Mouse (Mus musculus) heart, postnatal 4 days (tissue): Measurements from ENCODE around the gene Adgrf5. TPM values are rescaled to one million over a fixed set of nuclear protein-coding genes. Genes with fewer than 3 reads are reported as not detected.
A peak's percentile ranks its signal among the peaks of the same experiment; 100 is the strongest.

Experiments used
- DNase-seq: peaks from one replicate; pipeline ENCODE4 v3.0.0; 2021
- total RNA-seq, 2 experiments: library from RNA; stranded (reverse); gene quantifications; 2 replicates each; pipeline ENCODE4 v1.2.3; 2021

Adgrf5 gene
- total RNA-seq, 2 experiments from 2014 or later = 131 to 141 TPM

DNA sequence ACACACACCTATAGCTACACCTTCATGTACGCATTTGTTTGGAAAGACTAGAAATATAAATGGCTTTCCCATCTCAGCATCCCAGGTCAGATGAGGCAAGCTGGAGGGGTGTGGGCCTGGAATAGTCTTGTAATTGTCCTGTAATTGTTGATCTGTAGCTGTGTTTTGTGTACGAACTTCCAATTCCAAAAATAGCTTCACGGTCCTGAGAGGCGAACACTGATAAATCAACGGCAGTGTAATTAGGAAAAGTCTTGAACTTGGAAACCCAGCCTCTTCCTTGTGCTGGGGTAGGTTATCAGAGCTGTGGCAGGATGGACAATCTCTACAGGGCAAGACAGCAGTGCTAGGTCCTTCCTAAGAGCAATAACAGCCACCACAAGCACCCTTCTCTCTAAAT is 18.5 kb downstream of the Adgrf5 start:
- DNase-seq = no peak

GRCm38 (mm10) chr17:43386331-43386730 is 26.1 kb downstream of the Adgrf5 start:
- no peak for DNase-seq

DNA sequence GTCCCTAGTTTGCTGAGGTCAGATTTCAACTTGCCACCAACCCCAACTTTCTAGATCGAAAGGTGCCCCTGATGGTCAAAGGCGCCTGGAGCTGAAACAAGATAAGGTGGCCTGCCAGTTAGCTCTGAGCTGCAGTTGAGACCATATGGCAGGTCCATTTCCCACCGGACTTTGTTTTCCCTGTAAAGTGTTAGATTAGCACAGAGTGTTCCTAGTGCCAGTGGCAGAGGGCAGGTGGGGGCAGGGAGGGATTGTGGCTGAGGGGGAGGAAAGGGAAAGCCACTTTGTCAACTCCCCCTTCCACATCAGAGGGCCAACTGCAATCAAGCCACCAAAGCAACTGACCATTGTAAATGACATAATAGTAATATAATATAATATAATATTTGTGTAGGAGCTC is 26.9 kb downstream of the Adgrf5 start:
- peak; percentile 30 for DNase-seq

DNA sequence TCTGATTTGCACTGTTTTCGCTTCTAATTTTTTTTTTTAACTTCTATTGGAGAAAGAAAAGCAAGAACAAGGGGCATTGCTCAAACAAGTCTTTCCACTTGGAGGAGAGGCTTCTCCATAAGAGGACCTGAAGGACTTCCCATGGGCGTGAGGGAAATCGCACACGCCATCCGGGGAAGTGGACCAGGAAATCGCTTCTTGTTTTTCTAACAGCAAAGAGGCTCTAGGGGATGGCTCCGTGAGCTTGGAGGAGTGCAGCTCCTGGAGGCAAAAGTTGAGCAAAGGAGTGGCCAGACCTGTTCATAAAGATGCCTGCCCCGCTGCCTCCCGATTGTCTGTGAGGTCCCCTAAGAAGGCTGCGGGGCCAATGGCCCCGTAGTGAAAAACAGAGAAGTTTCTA is 29.0 kb downstream of the Adgrf5 start:
- DNase-seq = peak; percentile 17

DNA sequence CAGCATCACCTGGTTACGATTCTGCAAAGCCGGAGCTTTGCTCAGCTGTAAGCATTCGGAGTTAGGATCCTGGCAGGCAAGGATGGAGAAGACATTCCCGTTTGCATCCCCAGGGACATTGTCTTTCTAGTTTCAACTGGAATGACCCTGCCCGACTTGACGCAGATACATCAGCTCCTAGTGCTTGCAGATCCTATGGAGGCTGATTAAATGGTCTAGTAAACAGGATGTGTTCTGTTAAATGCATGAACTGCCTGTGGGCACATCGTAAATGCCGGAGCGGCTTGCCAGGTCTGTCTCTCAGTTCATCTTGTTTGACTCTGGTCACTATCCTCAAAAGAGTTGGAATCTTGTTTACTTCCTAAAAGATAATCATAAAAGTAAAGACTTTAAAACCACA is 31.9 kb downstream of the Adgrf5 start:
- no peak for DNase-seq

DNA sequence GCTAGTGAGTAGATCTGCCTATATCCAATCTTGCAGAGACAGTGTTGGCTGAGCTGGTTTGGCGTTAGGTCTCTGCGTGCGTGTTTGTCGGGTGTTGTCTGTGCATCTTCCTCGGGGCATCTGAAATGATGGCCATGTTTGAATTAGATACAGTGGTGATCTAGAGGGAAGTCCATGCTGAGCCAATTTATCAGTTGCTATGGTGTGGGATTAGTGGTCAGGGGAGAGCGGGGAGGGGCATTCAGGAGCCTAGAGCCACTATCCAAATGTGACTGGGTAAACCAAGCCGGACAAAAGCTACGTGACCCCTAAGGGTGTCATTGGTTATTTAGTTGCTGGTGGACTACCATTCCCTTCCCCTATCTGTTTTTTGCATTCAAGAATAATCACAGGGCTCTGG is 33.4 kb downstream of the Adgrf5 start:
- DNase-seq = no peak

DNA sequence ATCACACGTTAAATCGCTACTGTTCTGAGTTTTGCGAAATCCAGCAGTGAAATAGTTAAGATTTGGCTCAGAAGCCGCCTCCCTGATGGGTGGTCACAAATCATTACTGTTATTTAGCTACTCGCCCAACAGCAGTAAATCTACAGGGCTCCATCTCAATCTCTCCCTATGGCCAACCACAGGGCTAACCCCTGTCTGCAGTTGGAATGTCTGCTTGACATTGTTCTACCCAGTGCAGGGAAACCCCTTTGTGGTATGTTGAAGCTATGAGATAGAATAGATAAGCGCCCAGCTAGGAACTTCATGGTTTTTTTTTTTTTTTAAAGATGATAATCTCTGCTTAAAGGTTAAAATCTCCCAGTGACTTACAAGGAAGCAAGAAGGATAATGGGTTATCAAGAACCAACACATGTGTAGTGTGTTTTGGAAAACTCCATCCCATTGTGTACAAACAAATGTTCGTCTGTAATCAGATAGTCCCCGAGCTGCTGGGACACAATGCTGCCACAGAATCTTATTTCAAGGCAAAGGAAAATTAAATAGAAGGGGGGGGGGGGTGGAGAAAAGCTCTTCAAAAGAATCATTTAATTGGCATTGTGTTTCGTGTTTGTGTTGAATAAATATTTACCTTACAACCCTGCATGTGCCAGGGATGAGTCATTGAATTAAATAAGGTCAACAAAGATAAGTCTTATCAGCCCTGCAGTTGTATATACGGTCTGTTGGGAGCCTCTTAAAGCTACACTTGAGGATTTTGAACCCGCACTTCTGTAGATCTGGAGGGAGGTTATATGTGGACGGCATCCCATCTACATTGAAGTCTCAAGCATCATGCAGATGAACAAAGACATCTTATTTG is 35.4 kb downstream of the Adgrf5 start:
- DNase-seq = no peak

DNA sequence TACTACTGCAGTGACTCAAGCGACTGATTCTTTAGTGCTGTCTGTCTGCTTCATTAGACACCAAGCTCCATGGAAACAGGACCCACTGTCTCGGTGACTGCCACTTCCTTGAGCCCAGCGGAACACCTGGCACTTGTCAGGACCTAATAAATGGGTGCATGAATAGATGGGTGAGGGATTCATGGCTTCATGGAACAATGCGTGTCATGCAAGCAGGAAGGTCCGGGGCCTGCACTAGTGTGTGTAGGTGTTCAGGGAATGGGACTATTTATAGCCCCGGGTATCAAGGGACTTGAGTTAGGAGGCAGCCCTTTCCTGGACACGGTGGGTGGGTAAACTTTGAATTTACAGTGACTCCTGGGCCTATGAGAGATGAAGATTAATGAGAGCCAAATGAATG is 38.4 kb downstream of the Adgrf5 start:
- no peak for DNase-seq

DNA sequence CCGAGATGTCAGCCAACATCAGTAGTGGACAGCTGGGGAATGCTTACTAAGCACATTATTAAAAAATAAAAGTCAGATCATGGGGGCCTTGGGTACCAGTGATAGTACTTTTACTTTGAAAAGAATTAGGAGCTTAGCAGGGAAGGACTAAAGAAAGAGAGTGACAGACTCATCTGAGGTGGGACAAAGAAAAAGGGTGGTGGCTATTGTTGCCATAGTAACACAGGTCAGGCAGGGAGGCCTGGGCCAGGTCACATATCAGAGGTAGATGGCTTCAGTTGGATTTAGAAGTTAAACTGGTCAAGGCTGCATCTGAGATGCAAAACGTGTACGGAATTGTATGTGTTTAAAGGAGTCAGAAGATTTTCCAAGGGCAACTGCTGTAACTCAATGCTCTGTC is 38.9 kb downstream of the Adgrf5 start:
- no peak for DNase-seq

DNA sequence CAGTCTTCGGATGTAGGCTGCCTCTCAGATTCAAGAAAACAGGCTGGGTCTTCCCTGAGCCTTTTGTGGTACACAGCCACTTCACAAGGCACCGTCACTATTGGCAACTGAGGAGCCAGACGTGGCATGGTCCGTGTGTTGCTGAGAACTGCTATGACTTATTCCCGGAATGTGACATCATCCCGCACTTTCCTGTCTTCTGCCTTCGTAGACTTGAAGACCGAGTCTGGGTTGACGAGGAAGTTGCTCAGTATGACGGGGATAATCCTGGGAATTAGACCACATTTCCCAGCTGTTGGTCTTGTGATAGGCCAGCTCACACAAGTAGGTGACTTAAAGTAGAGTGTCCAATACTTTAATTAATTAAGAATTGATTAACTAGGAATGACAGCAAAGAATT is 40.2 kb downstream of the Adgrf5 start:
- DNase-seq = peak; percentile 17

GRCm38 (mm10) chr17:43403851-43404250 is 43.6 kb downstream of the Adgrf5 start:
- no peak for DNase-seq

DNA sequence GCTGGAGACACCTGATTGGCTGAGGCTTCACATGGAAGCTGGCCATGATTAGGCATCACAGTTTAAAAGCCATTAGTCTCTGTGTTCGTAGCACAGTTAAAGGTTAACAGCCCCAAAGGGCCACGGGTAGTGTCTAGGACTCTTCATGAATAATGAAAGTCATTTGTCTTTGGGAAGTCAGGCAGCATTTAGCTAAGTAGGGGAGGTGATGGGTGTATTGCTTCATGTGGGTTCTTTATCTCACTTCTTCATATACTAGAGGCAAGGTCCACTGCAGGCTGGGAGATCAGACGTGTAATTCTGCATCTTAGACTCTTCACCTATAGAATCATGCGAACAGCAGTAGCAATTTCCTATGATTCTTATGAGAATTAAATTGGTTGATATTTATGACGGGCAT is 44.2 kb downstream of the Adgrf5 start:
- no peak for DNase-seq

GRCm38 (mm10) chr17:43406321-43406720 is 46.1 kb downstream of the Adgrf5 start:
- no peak for DNase-seq

GRCm38 (mm10) chr17:43407548-43407947 is 47.3 kb downstream of the Adgrf5 start:
- DNase-seq = peak; percentile 52

GRCm38 (mm10) chr17:43413182-43413581 is 52.9 kb downstream of the Adgrf5 start:
- DNase-seq = no peak

- DNase-seq = no peak
These were observed 59.0 kb downstream of the Adgrf5 start for GRCm38 (mm10) chr17:43419204-43419603.

DNA sequence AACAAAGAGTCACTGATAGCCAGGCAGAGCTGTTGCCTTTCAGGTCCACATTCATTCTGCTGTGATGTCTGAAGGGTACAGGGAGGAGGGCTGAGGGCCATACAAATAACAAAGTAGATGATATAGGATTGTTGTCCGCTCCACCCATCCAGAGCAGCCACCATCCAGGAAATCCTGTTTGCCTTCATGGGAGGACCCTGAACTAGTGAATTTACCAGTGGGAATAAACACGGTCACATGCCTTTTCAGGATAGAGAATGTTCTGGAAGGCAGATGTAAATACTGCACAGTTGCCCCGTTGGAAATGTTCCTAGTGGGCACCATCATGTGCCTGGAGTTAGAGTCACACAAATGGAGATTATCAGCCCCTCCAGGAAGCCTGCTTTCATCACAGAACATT is 60.1 kb downstream of the Adgrf5 start:
- no peak for DNase-seq

GRCm38 (mm10) chr17:43423953-43424352 is 63.7 kb downstream of the Adgrf5 start:
- no peak for DNase-seq

DNA sequence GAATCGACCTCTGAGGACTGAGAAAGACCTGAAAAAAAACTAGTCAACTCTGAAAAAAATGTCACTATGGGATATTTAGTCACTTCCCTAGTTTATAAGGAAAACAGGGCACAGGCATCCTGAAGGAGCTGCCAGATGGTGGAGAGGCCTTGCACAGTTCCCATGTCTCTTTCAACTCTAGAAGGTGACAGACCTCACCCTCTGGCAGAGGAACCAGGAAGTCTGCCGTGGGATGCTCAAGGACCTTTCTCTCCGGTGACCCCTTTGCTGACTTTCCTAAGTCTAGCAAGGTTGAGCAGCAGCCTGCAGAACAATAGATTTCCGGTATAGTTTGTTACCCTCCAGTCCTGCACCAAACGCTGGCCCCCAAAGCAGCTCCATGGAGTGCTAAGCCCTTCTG is 71.4 kb downstream of the Adgrf5 start:
- peak; percentile 25 for DNase-seq

- DNase-seq = peak; percentile 8
These were observed 74.2 kb downstream of the Adgrf5 start for GRCm38 (mm10) chr17:43434485-43434884.

- DNase-seq = no peak
These were observed 91.0 kb downstream of the Adgrf5 start for GRCm38 (mm10) chr17:43451216-43451615.

DNA sequence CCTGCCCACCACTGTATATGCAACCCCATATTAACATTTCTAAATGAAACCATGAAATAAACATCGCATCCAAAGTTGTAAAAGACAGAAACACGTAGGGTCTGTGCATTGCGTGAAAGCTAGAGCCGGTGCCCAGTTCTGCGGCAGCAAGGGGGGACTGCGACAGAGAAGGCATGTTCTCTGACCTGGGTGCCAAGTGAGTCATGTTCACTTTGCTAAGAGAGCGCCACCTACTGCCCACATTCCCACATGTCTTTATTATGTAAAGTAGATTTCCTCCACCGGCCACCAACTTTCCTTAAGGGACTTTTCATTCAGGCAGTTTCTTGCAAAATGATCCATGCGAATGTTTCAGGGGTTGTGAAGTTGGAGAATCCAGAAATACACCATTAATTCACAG is 98.3 kb downstream of the Adgrf5 start:
- peak; percentile 89 for DNase-seq

GRCm38 (mm10) chr17:43459737-43460230 is 99.5 kb downstream of the Adgrf5 start:
- peak; percentile 12 for DNase-seq
